Mouse (Mus musculus): ENCODE results near the gene Myo9b.

- TF ChIP-seq CTCF (IDR thresholded peaks at IDR 0.05) (no peak), EP300 (IDR thresholded peaks at IDR 0.05) (no peak)
These were observed 50.4 kb downstream of the Myo9b start for GRCm38 (mm10) chr8:71322939-71323338.

All from lung, postnatal 0 days (tissue).